Mouse (Mus musculus) hindbrain, postnatal 0 days (tissue): ENCODE data around the gene Cntn1. TPM values are rescaled to one million over a fixed set of nuclear protein-coding genes. Genes with fewer than 3 reads are reported as not detected.

Experiments
- ATAC-seq: fragments of 200-750 bp; cut with Nextera tagmentation; 2 replicates; pipeline ENCODE4 v1.8.0; 2017; ENCODE audit warnings: mild to moderate bottlenecking, moderate TSS enrichment, moderate library complexity
- DNase-seq: peaks from one replicate; pipeline ENCODE4 v3.0.0-alpha.2; 2015; ENCODE audit warnings: low spot score
- H3K27ac ChIP-seq: fragments of 300-500 bp; sonication (generic); 2 replicates; pipeline ENCODE4 v1.5.1; 2014; ENCODE audit warnings: mild to moderate bottlenecking
- H3K27me3 ChIP-seq: fragments of 300-500 bp; sonication (generic); 2 replicates; pipeline ENCODE4 v1.6.1; 2014; ENCODE audit warnings: low read length, mixed read lengths; ENCODE audit not compliant: insufficient read depth
- H3K36me3 ChIP-seq: fragments of 300-500 bp; sonication (generic); 2 replicates; pipeline ENCODE4 v1.6.1; 2014; ENCODE audit warnings: low read length, mixed read lengths; ENCODE audit not compliant: insufficient read depth
- H3K4me1 ChIP-seq: fragments of 300-500 bp; sonication (generic); 2 replicates; pipeline ENCODE4 v1.6.1; 2014; ENCODE audit warnings: antibody characterized with exemption, low read length, mixed read lengths; ENCODE audit not compliant: insufficient read depth
- H3K4me2 ChIP-seq: fragments of 300-500 bp; sonication (generic); 2 replicates; pipeline ENCODE4 v1.6.1; 2014; ENCODE audit warnings: low read depth, mild to moderate bottlenecking, low read length, moderate library complexity, mixed read lengths
- H3K4me3 ChIP-seq: fragments of 300-500 bp; sonication (generic); 2 replicates; pipeline ENCODE4 v1.5.1; 2014; ENCODE audit warnings: low read length
- H3K9ac ChIP-seq: fragments of 300-500 bp; sonication (generic); replicated peaks from 2 replicates; pipeline ENCODE4 v1.6.1; 2014; ENCODE audit warnings: mild to moderate bottlenecking, low read length, moderate library complexity, mixed read lengths
- H3K9me3 ChIP-seq: fragments of 300-500 bp; sonication (generic); 2 replicates; pipeline ENCODE4 v1.6.1; 2016; ENCODE audit warnings: low read length, mixed read lengths
- CTCF ChIP-seq: IDR thresholded peaks from 2 replicates; pipeline ENCODE4 v1.5.1; 2016; ENCODE audit warnings: antibody characterized with exemption, control low read depth, low read depth
- WGBS: fragments of 180-500 bp; shearing (Covaris S2); extraction: QIAGEN DNeasy Blood & Tissue Kit; methylation state at CpG from one replicate; pipeline ENCODE4 v1.1.7; 2014; 5-methylcytosine and 5-hydroxymethylcytosine counted together
- polyA plus RNA-seq: library from polyadenylated mRNA; unstranded; fragments of >200 nt; fragmentation: Nextera tagmentation; extraction: Ambion mirVana; gene quantifications from 2 replicates; pipeline ENCODE4 v1.2.1, GENCODE M21; 2015
- total RNA-seq: library from RNA; depleted of rRNA; stranded (reverse); fragments of >200 nt; gene quantifications from 2 replicates; pipeline ENCODE4 v1.2.3, GENCODE M21; 2014; rRNA removed

Gene Cntn1
- total and polyA plus RNA-seq, 2 experiments from 2014 or later, result 159 to 284 TPM

DNA sequence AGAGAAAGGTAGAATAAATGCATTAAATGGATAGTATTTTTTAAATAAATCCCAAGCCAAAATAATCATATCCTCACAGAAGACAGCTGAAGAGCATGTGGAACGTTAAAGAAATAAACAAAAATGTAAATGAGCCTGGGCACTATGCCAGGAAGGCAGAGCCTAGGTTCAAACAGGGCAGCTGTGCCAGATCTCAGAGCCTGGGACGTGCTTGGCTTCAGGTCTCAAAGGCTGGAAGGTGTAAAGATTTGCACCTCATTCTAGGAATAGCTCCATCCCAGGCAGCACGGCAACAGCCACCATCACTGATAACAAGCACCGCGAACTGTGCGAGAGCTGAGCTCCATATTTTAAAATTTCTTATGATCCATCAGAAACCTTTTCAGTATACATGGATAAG is 313.2 kb downstream of the Cntn1 start:
- Histone ChIP-seq H3K4me2 (no peak overlapping the region), H3K36me3 (no peaks in the 10 kb centered on the region), H3K9me3 (no peaks in the 10 kb centered on the region), H3K9ac (no peak overlapping the region), H3K4me3 (no peak overlapping the region), H3K4me1 (no peaks in the 10 kb centered on the region), H3K27ac (no peak overlapping the region), H3K27me3 (no peaks in the 10 kb centered on the region)
- 60% methylated on average over 6 of the region's 6 CpGs for WGBS
- no peak for ATAC-seq
- peak; percentile 43 for DNase-seq
- no peak for TF ChIP-seq CTCF

DNA sequence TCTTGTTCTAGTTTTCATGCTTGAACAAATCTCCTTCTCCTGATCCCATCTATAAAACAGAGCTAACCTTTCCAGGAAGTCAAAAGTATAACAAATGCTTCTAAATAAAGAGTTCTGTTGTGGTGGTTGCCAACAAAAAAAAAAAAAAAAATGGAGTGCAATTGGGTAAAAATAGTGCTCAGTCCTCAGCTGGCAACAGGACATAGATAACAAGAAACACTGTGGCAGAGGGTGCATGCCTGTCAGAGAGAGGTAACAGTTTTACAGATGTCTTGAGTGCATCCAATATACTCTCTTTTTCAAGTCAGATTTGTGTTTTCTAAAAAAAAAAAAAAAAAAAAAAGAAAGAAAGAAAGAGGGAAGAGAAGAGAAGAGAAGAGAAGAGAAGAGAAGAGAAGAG is 313.6 kb downstream of the Cntn1 start:
- H3K4me1 ChIP-seq, result no peaks in the 10 kb centered on the region
- no peaks in the 10 kb centered on the region for H3K36me3 ChIP-seq
- H3K9me3 ChIP-seq, result no peaks in the 10 kb centered on the region
- no peak overlapping the region for H3K27ac ChIP-seq
- no peak overlapping the region for H3K9ac ChIP-seq
- no peak overlapping the region for H3K4me3 ChIP-seq
- ATAC-seq, result no peak
- no peak for DNase-seq
- no peak overlapping the region for H3K4me2 ChIP-seq
- no peaks in the 10 kb centered on the region for H3K27me3 ChIP-seq
- TF ChIP-seq CTCF, result no peak

Other genes with a start within 250 kb of the Cntn1 start
- not detected in 2 replicates for gene Smgc, start 212.9 kb upstream of the Cntn1 start, total RNA-seq
- not detected in 2 replicates for gene Smgc, start 212.9 kb upstream of the Cntn1 start, polyA plus RNA-seq